Mouse (Mus musculus) brain, embryonic 18.5 days (tissue): ENCODE measurements at regions not wholly inside any gene's neighbourhood (a gene's known extent, or its start where the extent isn't known, plus 50 kb on each side); places are given as distances from the start of the nearest gene placed in this dataset.

Source experiments
- DNase-seq: peaks from one replicate; pipeline ENCODE4 v3.0.0-alpha.2; 2012; ENCODE audit warnings: low read depth, low spot score

DNA sequence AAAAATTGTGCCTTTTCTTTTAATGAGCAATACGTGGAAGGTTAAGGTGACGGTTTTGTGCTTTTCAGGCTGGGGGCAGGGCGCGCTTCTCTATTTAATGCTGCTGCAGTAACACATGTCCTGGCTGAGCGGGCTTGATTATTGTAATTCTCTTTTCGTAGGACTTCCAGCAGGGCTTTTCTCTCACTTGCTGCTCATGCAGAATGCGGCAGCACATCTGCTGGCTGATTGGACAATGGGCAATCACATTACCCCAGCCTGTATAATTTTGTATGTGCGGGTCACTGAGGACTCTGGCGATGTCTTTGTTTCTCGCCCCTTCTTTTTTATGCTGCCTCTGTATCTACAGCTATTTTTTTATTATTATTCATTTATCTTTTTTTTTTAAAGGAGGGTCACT is 91.4 kb upstream of the Fam92a start:
- DNase-seq: no peak

DNA sequence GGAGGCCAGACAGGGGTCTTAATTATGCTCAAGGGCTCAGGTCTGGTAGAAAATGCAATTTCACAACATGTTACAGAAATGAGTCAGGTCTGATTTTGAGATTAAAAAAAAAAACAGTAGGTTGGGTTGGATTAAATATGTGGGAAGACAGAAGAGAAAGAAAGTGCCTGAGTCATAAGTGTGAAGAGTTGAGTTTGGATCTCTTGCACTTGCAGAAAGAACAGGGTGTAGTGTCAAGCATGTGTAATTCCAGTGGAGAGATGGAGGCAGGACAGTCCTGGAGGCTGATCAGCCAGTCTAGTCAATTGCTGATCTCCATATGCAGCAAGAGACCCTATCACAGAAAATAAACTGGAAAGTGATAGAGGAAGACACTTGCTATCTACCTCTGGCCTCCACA is 76.2 kb upstream of the Fam92a start:
- DNase-seq: no peak

DNA sequence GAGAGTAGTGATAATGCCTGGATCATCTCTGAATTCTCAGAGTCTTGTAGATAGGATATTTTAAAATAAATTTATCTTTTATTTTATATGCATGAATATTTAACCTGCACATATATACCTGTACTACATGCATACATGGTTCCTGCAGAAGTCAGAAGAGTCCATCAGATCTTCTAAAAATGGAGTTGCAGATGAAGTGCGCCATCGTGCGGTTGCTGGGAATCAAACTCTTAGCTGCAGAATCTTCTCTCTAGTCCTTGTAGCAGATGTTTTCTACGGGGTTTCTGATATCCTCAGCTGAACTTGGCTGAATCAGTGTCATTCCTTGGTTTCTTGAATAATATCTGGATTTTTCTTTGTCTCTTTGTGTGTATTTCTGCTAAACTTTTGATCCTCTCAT is 74.8 kb upstream of the Fam92a start:
- no peak for DNase-seq

DNA sequence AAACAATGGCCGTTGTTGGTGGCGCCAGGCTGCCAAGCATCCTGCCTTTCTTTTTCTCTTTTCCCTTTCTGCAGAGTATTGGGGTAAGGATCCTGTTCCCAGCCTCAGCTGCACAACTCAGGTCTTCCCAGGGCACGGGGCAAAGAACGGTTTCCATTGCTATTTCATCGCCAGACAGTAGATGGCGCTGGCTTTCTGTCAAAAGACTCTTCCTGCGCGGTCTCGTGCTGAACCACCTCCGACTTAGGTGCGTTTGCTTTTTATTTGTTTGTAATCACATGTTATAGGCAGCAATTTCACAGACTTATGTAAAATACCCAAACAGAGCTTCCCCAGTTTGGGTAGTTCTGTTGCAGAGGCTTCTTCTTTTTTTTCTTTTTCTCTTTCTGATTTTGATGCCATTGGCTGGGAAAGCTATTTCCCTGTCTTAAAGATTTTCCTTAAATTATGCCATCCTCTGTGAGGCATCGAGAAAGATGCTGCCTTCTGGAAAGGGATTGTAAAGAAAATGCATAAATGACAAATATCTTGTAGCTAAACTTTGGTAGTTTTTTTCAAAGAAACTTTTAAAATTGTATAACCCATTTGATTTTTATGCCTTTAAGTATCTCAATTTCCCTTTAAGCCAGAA is 69.2 kb upstream of the Fam92a start:
- DNase-seq: peak; percentile 54

DNA sequence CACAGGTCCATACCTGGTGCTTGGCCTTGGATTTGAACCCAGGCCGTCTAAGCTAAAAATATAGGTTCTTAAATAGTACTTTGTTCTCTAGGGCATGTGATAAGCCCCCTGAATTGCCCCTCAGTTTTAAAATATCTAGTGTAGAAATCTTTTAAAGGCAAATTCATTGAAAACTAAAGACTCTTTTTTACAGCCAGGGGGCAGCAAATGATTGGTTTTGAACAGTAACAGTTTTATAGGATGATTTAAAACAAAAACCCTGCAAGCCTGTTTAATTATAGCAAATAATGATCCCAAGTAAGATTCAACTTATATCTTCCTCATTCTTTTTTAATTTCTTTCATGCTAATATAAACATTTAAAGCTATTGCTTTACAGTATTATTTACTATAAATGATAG is 58.9 kb upstream of the Fam92a start:
- DNase-seq: no peak
